Mouse (Mus musculus): ENCODE measurements at regions not wholly inside any gene's neighbourhood (a gene's known extent, or its start where the extent isn't known, plus 50 kb on each side); places are given as distances from the start of the nearest gene placed in this dataset.

GRCm38 (mm10) chr6:107788224-107788893, 258.8 kb downstream of the Lrrn1 start:
- no peak for TF ChIP-seq CTCF (IDR thresholded peaks at IDR 0.05)
- TF ChIP-seq POLR2A (IDR thresholded peaks at IDR 0.05; ENCODE audit: insufficient read depth, low read depth, low read length) = no peak
